Mouse (Mus musculus): Measurements from ENCODE around the gene Hoxa11.

DNA sequence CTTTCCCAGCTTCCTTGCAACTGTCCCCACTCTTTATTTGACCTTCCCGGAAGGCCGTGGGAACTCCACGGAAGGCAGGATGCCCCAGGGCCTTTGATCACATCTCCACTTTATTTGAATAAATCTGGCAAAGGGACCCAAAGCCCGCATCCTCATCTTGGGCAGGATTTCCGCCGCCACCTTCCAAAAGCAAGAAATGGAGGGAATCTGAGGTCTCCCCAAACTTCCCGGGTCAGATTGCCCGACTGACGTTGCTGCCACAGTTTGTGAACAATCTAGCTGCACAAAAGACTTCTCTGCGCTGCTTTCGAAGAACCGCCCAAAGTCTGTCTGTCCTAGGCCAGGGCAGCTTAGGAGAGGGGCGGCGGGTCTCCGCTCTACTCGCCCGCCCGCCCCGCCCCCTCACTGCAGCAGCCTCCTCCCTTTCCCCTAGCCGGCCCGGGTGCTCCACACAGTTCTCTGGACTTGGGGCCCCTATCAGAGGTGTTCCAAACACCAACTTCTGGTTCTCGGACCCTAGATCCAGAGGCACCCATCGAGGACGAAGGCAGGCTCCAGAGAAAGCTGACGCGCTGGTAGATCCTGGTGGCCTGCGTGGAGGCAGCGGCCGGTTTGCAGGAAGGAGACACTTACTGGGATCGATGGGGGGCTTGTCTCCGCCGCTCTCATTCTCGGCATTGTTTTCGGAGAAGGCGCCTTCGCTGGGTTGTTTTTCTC is 20.6 kb downstream of the Hoxa11 start:
- TF ChIP-seq CTCF (IDR thresholded peaks at IDR 0.05; ENCODE audit: low read depth): no peak
- no peak for TF ChIP-seq EP300 (IDR thresholded peaks at IDR 0.05; ENCODE audit: low read depth)

Data from liver, embryonic 14.5 days (tissue).